Mouse (Mus musculus): ENCODE data around the gene Apaf1.

The Apaf1 gene

GRCm38 (mm10) chr10:91082550-91083392 lies at the start of gene Apaf1, which contains the start of gene Ikbip:
TSS of gene Apaf1 (minus strand) at chr10:91082770.
TSS of gene Ikbip (plus strand) at chr10:91082940.
- peak; percentile 99 for DNase-seq (ENCODE audit: low read depth, low spot score)

GRCm38 (mm10) chr10:91131565-91131964 lies 49.0 kb upstream of the Apaf1 start:
- DNase-seq (ENCODE audit: low read depth, low spot score) = peak; percentile 82

GRCm38 (mm10) chr10:91130792-91131191 lies 48.2 kb upstream of the Apaf1 start:
- peak; percentile 68 for DNase-seq (ENCODE audit: low read depth, low spot score)

- DNase-seq (ENCODE audit: low read depth, low spot score) = no peak
These were observed 46.1 kb upstream of the Apaf1 start for GRCm38 (mm10) chr10:91128551-91129160.

GRCm38 (mm10) chr10:91127395-91127794 lies 44.8 kb upstream of the Apaf1 start:
- no peak for DNase-seq (ENCODE audit: low read depth, low spot score)

- no peak for DNase-seq (ENCODE audit: low read depth, low spot score)
These were observed 44.2 kb upstream of the Apaf1 start for GRCm38 (mm10) chr10:91126618-91127355.

GRCm38 (mm10) chr10:91123828-91124822 lies 41.6 kb upstream of the Apaf1 start, which contains the start of gene Slc25a3:
TSS of gene Slc25a3 (minus strand) at chr10:91124059.
- DNase-seq (ENCODE audit: low read depth, low spot score) = peak; percentile 99

GRCm38 (mm10) chr10:91123281-91123827 lies 40.8 kb upstream of the Apaf1 start:
- DNase-seq (ENCODE audit: low read depth, low spot score) = no peak

GRCm38 (mm10) chr10:91122646-91123045 lies 40.1 kb upstream of the Apaf1 start:
- DNase-seq (ENCODE audit: low read depth, low spot score) = no peak

GRCm38 (mm10) chr10:91116958-91117357 lies 34.4 kb upstream of the Apaf1 start:
- peak; percentile 54 for DNase-seq (ENCODE audit: low read depth, low spot score)

- DNase-seq (ENCODE audit: low read depth, low spot score) = no peak
These were observed 27.3 kb upstream of the Apaf1 start for GRCm38 (mm10) chr10:91109841-91110240.

- no peak for DNase-seq (ENCODE audit: low read depth, low spot score)
These were observed 23.4 kb upstream of the Apaf1 start for GRCm38 (mm10) chr10:91105981-91106380.

- peak; percentile 52 for DNase-seq (ENCODE audit: low read depth, low spot score)
These were observed 20.4 kb upstream of the Apaf1 start for GRCm38 (mm10) chr10:91102799-91103590.

- no peak for DNase-seq (ENCODE audit: low read depth, low spot score)
These were observed 19.4 kb upstream of the Apaf1 start for GRCm38 (mm10) chr10:91101936-91102335.

GRCm38 (mm10) chr10:91100101-91100500 lies 17.5 kb upstream of the Apaf1 start:
- no peak for DNase-seq (ENCODE audit: low read depth, low spot score)

- DNase-seq (ENCODE audit: low read depth, low spot score) = no peak
These were observed 15.5 kb upstream of the Apaf1 start for GRCm38 (mm10) chr10:91098056-91098455.

GRCm38 (mm10) chr10:91094251-91095104 lies 11.9 kb upstream of the Apaf1 start:
- no peak for DNase-seq (ENCODE audit: low read depth, low spot score)

GRCm38 (mm10) chr10:91092812-91093211 lies 10.2 kb upstream of the Apaf1 start:
- no peak for DNase-seq (ENCODE audit: low read depth, low spot score)

- no peak for DNase-seq (ENCODE audit: low read depth, low spot score)
These were observed 890 bp upstream of the Apaf1 start for GRCm38 (mm10) chr10:91083393-91083927.
